Mouse (Mus musculus) heart, embryonic 12.5 days (tissue): ENCODE measurements around the gene Trmt112. TPM values are rescaled to one million over a fixed set of nuclear protein-coding genes. Genes with fewer than 3 reads are reported as not detected.

Experiments
- ATAC-seq: fragments of 200-750 bp; cut with Nextera tagmentation; 2 replicates; pipeline ENCODE4 v1.8.0; 2017; ENCODE audit warnings: moderate TSS enrichment, moderate library complexity; ENCODE audit not compliant: insufficient number of reproducible peaks, low FRiP score
- H3K27ac ChIP-seq: fragments of 300-500 bp; sonication (generic); 2 replicates; pipeline ENCODE4 v1.5.1; 2016; ENCODE audit warnings: mild to moderate bottlenecking, moderate library complexity; ENCODE audit not compliant: poor library complexity, severe bottlenecking
- H3K27me3 ChIP-seq: fragments of 300-500 bp; sonication (generic); replicated peaks from 2 replicates; pipeline ENCODE4 v1.6.1; 2016; ENCODE audit warnings: mild to moderate bottlenecking, moderate library complexity
- H3K36me3 ChIP-seq: fragments of 300-500 bp; sonication (generic); 2 replicates; pipeline ENCODE4 v1.6.1; 2016; ENCODE audit warnings: mild to moderate bottlenecking, moderate library complexity
- H3K4me1 ChIP-seq: fragments of 300-500 bp; sonication (generic); replicated peaks from 2 replicates; pipeline ENCODE4 v1.6.1; 2016; ENCODE audit warnings: mild to moderate bottlenecking
- H3K4me2 ChIP-seq: fragments of 300-500 bp; sonication (generic); 2 replicates; pipeline ENCODE4 v1.6.1; 2016; ENCODE audit warnings: mild to moderate bottlenecking, moderate library complexity
- H3K4me3 ChIP-seq: fragments of 300-500 bp; sonication (generic); 2 replicates; pipeline ENCODE4 v1.5.1; 2016; ENCODE audit warnings: mild to moderate bottlenecking
- H3K9ac ChIP-seq: fragments of 300-500 bp; sonication (generic); 2 replicates; pipeline ENCODE4 v1.6.1; 2016; ENCODE audit warnings: mild to moderate bottlenecking, moderate library complexity
- H3K9me3 ChIP-seq: fragments of 300-500 bp; sonication (generic); replicated peaks from 2 replicates; pipeline ENCODE4 v1.6.1; 2016; ENCODE audit warnings: mild to moderate bottlenecking, moderate library complexity
- WGBS: fragments of 180-500 bp; shearing (Covaris S2); methylation state at CpG from one replicate; pipeline ENCODE4 v1.1.7; 2016; 5-methylcytosine and 5-hydroxymethylcytosine counted together
- microRNA-seq: library from miRNA; unstranded; fragments of <30 nt; microRNA quantifications from one replicate; pipeline ENCODE4, GENCODE M21; 2017
- polyA plus RNA-seq: library from polyadenylated mRNA; unstranded; fragments of >200 nt; fragmentation: Nextera tagmentation; extraction: Ambion mirVana; gene quantifications from 2 replicates; pipeline ENCODE4 v1.2.1, GENCODE M21; 2016

The Trmt112 gene
- polyA plus RNA-seq, 1 experiment from 2014 or later: 92.9 TPM

DNA sequence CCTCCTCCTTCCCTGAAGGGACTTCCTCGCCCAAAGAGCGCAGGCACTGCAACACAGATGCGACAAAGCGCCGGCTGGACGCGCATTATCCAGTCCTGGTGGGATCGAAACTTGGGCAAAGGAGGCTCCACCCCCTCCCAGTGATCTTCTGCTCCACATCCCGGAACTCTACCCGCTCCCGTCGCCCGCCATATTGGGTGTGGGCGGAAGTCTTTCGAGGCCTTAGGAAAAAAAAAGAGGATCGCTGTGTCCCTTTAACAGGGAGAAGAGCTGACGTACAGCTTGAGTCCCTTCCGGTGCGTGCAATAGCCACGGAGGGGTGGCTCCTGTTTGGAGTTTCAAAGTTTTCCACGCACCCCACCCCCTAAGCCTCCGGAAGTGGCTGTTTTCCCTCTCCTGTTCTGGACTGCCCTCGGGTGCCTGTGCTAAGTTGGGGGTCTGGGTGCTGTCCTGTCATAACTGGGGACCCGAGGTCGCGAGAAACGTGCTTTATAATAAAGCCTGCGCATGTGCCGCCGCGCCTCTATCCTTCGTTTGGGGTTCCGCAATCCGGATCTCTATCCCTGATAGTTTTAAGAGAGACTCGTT lies 42.0 kb downstream of the Trmt112 start:
- Histone ChIP-seq H3K9ac (peak overlapping the region; percentile 80), H3K9me3 (no peaks in the 10 kb centered on the region), H3K27me3 (no peaks in the 10 kb centered on the region), H3K4me2 (peak overlapping the region; percentile 78), H3K36me3 (peaks cover 22% of the 10 kb centered on the region), H3K27ac (peak overlapping the region; percentile 98), H3K4me1 (peaks cover 44% of the 10 kb centered on the region), H3K4me3 (peak overlapping the region; percentile 63)
- WGBS: under 1% methylated on average over 35 of the region's 35 CpGs
- peak; percentile 78 for ATAC-seq

DNA sequence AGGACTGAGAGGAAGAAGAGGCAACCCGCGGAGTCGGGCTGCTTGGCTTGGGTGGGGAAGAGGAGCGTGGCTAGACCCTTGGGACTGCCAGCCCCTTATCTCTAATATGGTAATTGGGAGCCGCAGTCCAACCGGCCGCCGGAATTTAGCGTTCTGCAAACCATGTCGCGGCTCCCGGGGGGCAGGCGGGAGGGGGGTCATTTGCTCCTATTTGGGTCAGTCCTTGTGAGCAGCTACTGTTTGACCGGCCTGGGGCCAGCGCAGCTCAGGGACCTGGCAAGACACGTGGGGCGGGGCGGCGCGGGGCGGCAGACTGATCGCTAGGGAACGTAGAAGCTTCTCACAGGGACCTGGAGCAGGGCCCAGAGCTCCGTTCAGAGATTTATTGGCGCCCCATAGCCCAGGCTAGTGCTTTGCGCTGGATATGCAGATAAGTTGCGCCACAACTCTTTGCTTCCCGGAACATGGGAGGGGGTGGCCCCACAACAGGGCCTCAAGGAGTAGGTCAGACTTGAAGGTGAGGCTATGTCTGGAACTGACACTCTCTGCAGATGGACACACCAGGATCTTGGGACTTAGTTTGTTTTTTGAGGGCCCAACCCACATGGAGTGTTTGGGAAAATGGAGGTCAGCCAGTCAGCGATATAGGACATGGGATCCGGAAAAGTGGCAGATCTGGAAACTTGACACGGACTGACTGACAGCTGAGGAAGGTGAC lies 42.7 kb downstream of the Trmt112 start:
- H3K27ac ChIP-seq: peak overlapping the region; percentile 98
- H3K4me1 ChIP-seq: peaks cover 44% of the 10 kb centered on the region
- 1% methylated on average over 31 of the region's 31 CpGs for WGBS
- H3K27me3 ChIP-seq: no peaks in the 10 kb centered on the region
- peaks cover 28% of the 10 kb centered on the region for H3K36me3 ChIP-seq
- peak overlapping the region; percentile 80 for H3K9ac ChIP-seq
- H3K4me3 ChIP-seq: peak overlapping the region; percentile 63
- peak; percentile 43 for ATAC-seq
- peak overlapping the region; percentile 78 for H3K4me2 ChIP-seq
- no peaks in the 10 kb centered on the region for H3K9me3 ChIP-seq

DNA sequence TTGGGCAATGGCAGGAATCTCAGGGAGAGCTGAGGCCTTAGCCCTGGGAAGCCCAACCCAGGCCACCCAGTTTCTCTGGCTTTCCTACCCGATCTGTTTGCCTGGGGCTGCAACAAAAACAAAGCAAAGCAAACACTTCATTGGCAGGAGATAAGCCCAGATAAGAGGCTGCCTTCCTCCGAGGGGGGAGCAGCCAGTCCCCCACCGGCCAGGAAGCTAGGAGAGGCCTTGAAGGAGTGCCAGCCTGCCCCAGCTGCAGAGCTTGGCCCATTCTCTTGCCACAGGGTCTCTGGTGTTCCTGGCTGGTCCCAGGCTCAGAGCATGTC lies 43.2 kb downstream of the Trmt112 start:
- peak overlapping the region; percentile 98 for H3K27ac ChIP-seq
- 1% methylated on average over 3 of the region's 3 CpGs for WGBS
- peak overlapping the region; percentile 80 for H3K9ac ChIP-seq
- H3K9me3 ChIP-seq: no peaks in the 10 kb centered on the region
- ATAC-seq: no peak; the same call in 1 of the 2 replicates
- H3K4me3 ChIP-seq: peak overlapping the region; percentile 63
- H3K4me2 ChIP-seq: peak overlapping the region; percentile 78
- peaks cover 33% of the 10 kb centered on the region for H3K36me3 ChIP-seq
- peaks cover 44% of the 10 kb centered on the region for H3K4me1 ChIP-seq
- H3K27me3 ChIP-seq: no peaks in the 10 kb centered on the region

DNA sequence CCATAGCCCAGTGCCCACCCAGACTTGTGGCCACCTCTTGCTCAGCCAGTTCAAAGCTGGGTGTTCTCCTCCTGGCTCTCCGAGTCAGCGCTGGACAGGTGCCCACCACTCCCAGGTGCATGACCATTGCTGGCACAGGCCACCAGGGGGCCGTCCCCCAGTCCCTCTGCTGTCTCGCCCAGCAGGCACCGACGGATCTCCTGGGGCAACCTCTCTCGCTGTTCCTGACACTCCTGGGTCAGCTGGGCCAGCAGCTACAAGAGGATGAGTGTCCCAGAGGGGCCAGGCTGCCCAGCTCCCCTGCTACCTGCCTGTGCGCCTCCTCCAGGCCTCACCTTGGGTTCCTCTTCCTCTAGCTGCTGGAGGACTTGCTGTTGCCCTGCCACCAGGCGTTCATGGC lies 44.5 kb downstream of the Trmt112 start:
- H3K4me3 ChIP-seq: no peak overlapping the region
- peaks cover 44% of the 10 kb centered on the region for H3K4me1 ChIP-seq
- H3K27me3 ChIP-seq: no peaks in the 10 kb centered on the region
- no peaks in the 10 kb centered on the region for H3K9me3 ChIP-seq
- ATAC-seq: no peak
- H3K9ac ChIP-seq: no peak overlapping the region
- no peak overlapping the region for H3K27ac ChIP-seq
- WGBS: 63% methylated on average over 9 of the region's 9 CpGs
- H3K36me3 ChIP-seq: peaks cover 47% of the 10 kb centered on the region
- H3K4me2 ChIP-seq: no peak overlapping the region

DNA sequence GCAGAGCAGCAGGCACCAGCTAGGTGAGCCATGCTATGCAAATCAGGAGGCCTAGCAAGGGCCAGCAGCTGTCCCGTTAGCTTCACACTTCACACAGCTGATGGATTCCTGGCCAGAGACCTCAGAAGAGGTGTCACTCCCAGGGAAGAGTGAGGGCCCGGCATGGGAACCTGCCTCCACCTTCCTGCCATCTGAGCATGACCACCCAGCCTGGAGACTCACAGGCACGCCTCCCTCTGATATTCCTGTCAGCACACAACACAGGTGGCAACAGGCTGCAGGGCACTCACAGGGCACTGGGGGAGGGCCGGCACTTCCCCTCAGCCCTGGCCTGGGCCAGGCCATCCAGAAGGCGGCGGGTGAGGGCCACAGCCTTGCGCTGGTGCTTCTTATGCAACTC lies 45.9 kb downstream of the Trmt112 start:
- Histone ChIP-seq H3K36me3 (peaks cover 61% of the 10 kb centered on the region), H3K9ac (no peak overlapping the region), H3K4me2 (no peak overlapping the region), H3K4me3 (no peak overlapping the region), H3K4me1 (peaks cover 35% of the 10 kb centered on the region), H3K9me3 (no peaks in the 10 kb centered on the region), H3K27me3 (no peaks in the 10 kb centered on the region), H3K27ac (no peak overlapping the region)
- WGBS: 61% methylated on average over 7 of the region's 7 CpGs
- no peak for ATAC-seq

DNA sequence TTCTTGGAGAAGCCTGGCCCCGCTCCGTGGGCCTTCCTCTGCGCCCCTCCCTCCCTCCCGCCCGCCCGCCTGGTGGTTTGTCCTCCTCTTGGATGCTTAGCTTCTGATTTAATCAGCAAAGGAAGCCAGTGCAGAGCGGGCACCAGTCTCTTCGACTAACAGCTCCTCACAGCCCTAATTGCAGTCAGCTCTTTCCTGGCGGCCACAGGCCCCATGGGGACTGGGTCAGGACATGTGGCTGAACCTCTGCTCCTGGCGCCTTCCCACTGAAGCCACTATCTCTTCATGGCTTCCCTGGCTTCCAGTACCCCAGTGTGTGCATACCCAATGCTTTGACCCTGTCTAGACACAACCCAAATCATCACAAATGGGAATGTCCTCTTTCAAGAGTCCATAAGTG lies 47.0 kb downstream of the Trmt112 start:
- H3K27me3 ChIP-seq: no peaks in the 10 kb centered on the region
- WGBS: 73% methylated on average over 10 of the region's 10 CpGs
- no peaks in the 10 kb centered on the region for H3K9me3 ChIP-seq
- ATAC-seq: no peak
- H3K9ac ChIP-seq: no peak overlapping the region
- no peak overlapping the region for H3K4me2 ChIP-seq
- H3K4me1 ChIP-seq: peaks cover 35% of the 10 kb centered on the region
- H3K27ac ChIP-seq: no peak overlapping the region
- H3K36me3 ChIP-seq: peaks cover 65% of the 10 kb centered on the region
- no peak overlapping the region for H3K4me3 ChIP-seq

Small RNA genes within 50 kb of the gene (microRNA-seq; reads per million reads assigned to microRNA genes)
- gene Mir6990: 3.5 reads per million, percentile 12 among the genes with 10 or more reads in this experiment

Other genes starting within 250 kb of the Trmt112 start
- 14.8 and 19.3 TPM in 2 replicates for gene Rps6ka4, start 69.1 kb upstream of the Trmt112 start, polyA plus RNA-seq
- 0.47 and 0.55 TPM in 2 replicates for gene Ccdc88b, start 51.5 kb upstream of the Trmt112 start, polyA plus RNA-seq
- 202 and 218 TPM in 2 replicates for gene Prdx5, start 408 bp downstream of the Trmt112 start, polyA plus RNA-seq
- 27.4 and 30.2 TPM in 2 replicates for gene Esrra, start 12.1 kb downstream of the Trmt112 start, polyA plus RNA-seq
- 2.2 and 2.3 TPM in 2 replicates for gene Catsperz, start 15.7 kb downstream of the Trmt112 start, polyA plus RNA-seq
- gene Kcnk4, start 24.8 kb downstream of the Trmt112 start, polyA plus RNA-seq: 0.14 and 0.29 TPM in 2 replicates
- 53.4 and 54.5 TPM in 2 replicates for gene Bad, start 32.2 kb downstream of the Trmt112 start, polyA plus RNA-seq
- 21.0 and 23.7 TPM in 2 replicates for gene Gpr137, start 32.8 kb downstream of the Trmt112 start, polyA plus RNA-seq
- gene Ppp1r14b, start 65.3 kb downstream of the Trmt112 start, polyA plus RNA-seq: 194 and 198 TPM in 2 replicates
- gene Plcb3, start 66.8 kb downstream of the Trmt112 start, polyA plus RNA-seq: 26.6 and 28.9 TPM in 2 replicates
- gene Fkbp2, start 70.8 kb downstream of the Trmt112 start, polyA plus RNA-seq: 73.3 and 81.9 TPM in 2 replicates
- 126 and 136 TPM in 2 replicates for gene Vegfb, start 78.0 kb downstream of the Trmt112 start, polyA plus RNA-seq
- gene Dnajc4, start 82.9 kb downstream of the Trmt112 start, polyA plus RNA-seq: 32.7 and 33.9 TPM in 2 replicates
- gene Nudt22, start 86.4 kb downstream of the Trmt112 start, polyA plus RNA-seq: 22.4 and 23.6 TPM in 2 replicates
- 13.3 and 14.3 TPM in 2 replicates for gene Trpt1, start 86.4 kb downstream of the Trmt112 start, polyA plus RNA-seq
- 9.3 and 11.7 TPM in 2 replicates for gene Fermt3, start 109.8 kb downstream of the Trmt112 start, polyA plus RNA-seq
- gene Stip1, start 130.3 kb downstream of the Trmt112 start, polyA plus RNA-seq: 228 and 236 TPM in 2 replicates
- 29.0 and 30.0 TPM in 2 replicates for gene Macrod1, start 147.1 kb downstream of the Trmt112 start, polyA plus RNA-seq
- gene Flrt1, start 196.0 kb downstream of the Trmt112 start, polyA plus RNA-seq: 0.81 and 0.87 TPM in 2 replicates